Comparison of ENCODE assay signal across 8 mouse cellular contexts in the genomic region with DNA sequence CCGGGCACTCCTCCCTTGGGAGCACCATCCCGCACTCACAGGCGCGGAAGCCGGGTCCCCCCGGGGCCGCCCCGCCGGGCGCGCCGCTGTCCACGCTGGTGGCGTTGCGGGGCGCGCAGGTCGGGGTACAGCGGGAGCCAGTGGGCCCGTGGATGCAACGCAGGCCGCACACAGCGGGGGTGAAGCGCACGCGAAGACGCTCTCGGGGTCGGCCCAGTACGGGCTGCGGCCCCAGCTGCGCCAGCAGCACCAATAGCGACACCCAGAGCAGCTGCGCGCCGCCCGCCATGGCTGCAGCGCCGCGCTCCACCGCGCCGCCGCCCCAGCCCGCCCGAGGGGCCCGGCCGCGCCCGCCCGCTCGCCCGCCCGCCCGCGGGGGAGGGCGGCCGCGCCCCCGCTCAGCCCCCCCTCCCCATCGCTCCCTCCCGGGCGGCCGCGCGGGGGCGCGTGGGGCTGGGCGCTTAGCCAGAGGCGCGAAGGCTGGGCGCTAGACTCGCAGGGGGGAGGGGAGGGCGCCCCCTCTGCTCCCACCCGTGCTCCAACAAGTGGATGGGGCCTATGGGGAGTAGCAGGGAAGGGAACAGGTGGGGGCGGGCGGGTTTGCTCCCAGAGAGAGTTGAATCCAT. TPM values are rescaled to one million over a fixed set of nuclear protein-coding genes. Genes with fewer than 3 reads are reported as not detected.
A peak's percentile ranks its signal among the peaks of the same experiment; 100 is the strongest.
DNase-seq lines count a peak whose midpoint lies in the region; ATAC-seq and TF ChIP-seq lines count a peak whose summit lies in the region.

No protein-coding gene starts in this region.

- intact Hi-C loops in heart, postnatal 10 days (cut with DNase I): loop anchor here (5.0 kb wide), 2 partner anchors 159 to 171 kb away; no protein-coding TSS in a partner anchor

- TF ChIP-seq POLR2A in cortical plate, adult 2 months (IDR thresholded peaks at IDR 0.05; ENCODE audit: extremely low read depth, insufficient read depth, low read length): no peak

- H3K4me1 ChIP-seq in megakaryocyte, embryonic 14.5 days: peaks cover 92% of the 10 kb centered on the region
- peaks cover 4% of the 10 kb centered on the region for H3K4me1 ChIP-seq in cortical plate, adult 2 months (ENCODE audit: control insufficient read depth, insufficient read depth, low read length)
- peaks cover 31% of the 10 kb centered on the region for H3K4me1 ChIP-seq in liver, embryonic 11.5 days (replicated peaks; ENCODE audit: control insufficient read depth, insufficient read depth, low read length)

- TF ChIP-seq CTCF in cortical plate, adult 2 months (IDR thresholded peaks at IDR 0.05; ENCODE audit: extremely low read depth, insufficient read depth, low read length): no peak

- peak; percentile 60 to 67 for DNase-seq in heart, postnatal 10 days
- no peak for DNase-seq in liver, embryonic 11.5 days (ENCODE audit: low spot score)
- DNase-seq in splenic B cell, adult 2 months (ENCODE audit: low read depth, low spot score): peak; percentile 35
- DNase-seq in left cerebral cortex, adult 18-20 months (ENCODE audit: low spot score in 2 of 2): no peak
- no peak for DNase-seq in layer of hippocampus, adult 18-20 months (ENCODE audit: low spot score in 2 of 2)

- H3K4me2 ChIP-seq in liver, embryonic 11.5 days: peak overlapping the region; percentile 71

- peaks cover 93% of the 10 kb centered on the region for H3K27me3 ChIP-seq in megakaryocyte, embryonic 14.5 days (replicated peaks)
- H3K27me3 ChIP-seq in liver, embryonic 11.5 days (replicated peaks; ENCODE audit: control insufficient read depth, insufficient read depth, low read length): peaks cover 100% of the 10 kb centered on the region
- H3K27me3 ChIP-seq in splenic B cell, adult 2 months (ENCODE audit: control insufficient read depth, insufficient read depth, low read length, poor library complexity, severe bottlenecking): no peaks in the 10 kb centered on the region

- H3K4me3 ChIP-seq in megakaryocyte, embryonic 14.5 days (replicated peaks): peak overlapping the region; percentile 91
- peak overlapping the region; percentile 34 for H3K4me3 ChIP-seq in cortical plate, adult 2 months (ENCODE audit: insufficient read depth, low read length)
- peak overlapping the region; percentile 50 for H3K4me3 ChIP-seq in liver, embryonic 11.5 days (ENCODE audit: low read depth, low read length)

- no peaks in the 10 kb centered on the region for H3K36me3 ChIP-seq in megakaryocyte, embryonic 14.5 days (replicated peaks; ENCODE audit: low read length)
- no peaks in the 10 kb centered on the region for H3K36me3 ChIP-seq in liver, embryonic 11.5 days (ENCODE audit: control insufficient read depth, insufficient read depth, low read length)
- H3K36me3 ChIP-seq in splenic B cell, adult 2 months (ENCODE audit: control insufficient read depth, insufficient read depth, low read length, poor library complexity, severe bottlenecking): no peaks in the 10 kb centered on the region

- H3K27ac ChIP-seq in cortical plate, adult 2 months (ENCODE audit: insufficient read depth, low read length): peak overlapping the region; percentile 47
- H3K27ac ChIP-seq in liver, embryonic 11.5 days (ENCODE audit: low read depth, low read length): no peak overlapping the region

- 2% methylated on average over 45 of the region's 77 CpGs for WGBS in liver, embryonic 11.5 days

- H3K9me3 ChIP-seq in megakaryocyte, embryonic 14.5 days: no peaks in the 10 kb centered on the region
- no peaks in the 10 kb centered on the region for H3K9me3 ChIP-seq in liver, embryonic 11.5 days (ENCODE audit: control insufficient read depth, low read length)

- ATAC-seq in megakaryocyte, adult 5-6 weeks (ENCODE audit: poor library complexity, severe bottlenecking): no peak
- ATAC-seq in liver, embryonic 11.5 days (replicated peaks; ENCODE audit: low FRiP score): no peak

- H3K9ac ChIP-seq in liver, embryonic 11.5 days (ENCODE audit: low read depth, low read length): peak overlapping the region; percentile 49; the same call in 1 of the 2 replicates

RNA-seq across cellular contexts. Expression of a gene that starts 4.1 kb away (rescaled TPM):
- polyA plus RNA-seq in megakaryocyte, embryonic 14.5 days (2012; ENCODE audit: insufficient read depth, low replicate concordance): 0.28 TPM in 1 of 2 replicates, not detected in the other
- total RNA-seq in megakaryocyte, adult 5-6 weeks (2015): not detected in 2 replicates
- not detected in 2 replicates for total RNA-seq in megakaryocyte, adult 5-6 weeks (2017)
- 54.5 and 62.3 TPM in 2 replicates for polyA plus RNA-seq in cortical plate, adult 2 months (2012; rRNA removed)
- 100 to 1,000 TPM; 387 to 393 TPM for total RNA-seq in heart, postnatal 10 days (2021)
- 7.1 and 10.2 TPM in 2 replicates for polyA plus RNA-seq in liver, embryonic 11.5 days (2014; fragmentation: Nextera tagmentation; extraction: Ambion mirVana)
- total RNA-seq in left cerebral cortex, adult 18-20 months (2021): 10 to 100 TPM; 42.2 to 46.6 TPM
- 10 to 100 TPM; 43.9 to 47.5 TPM for total RNA-seq in layer of hippocampus, adult 18-20 months (2021)

RNA-seq across cellular contexts. Expression of a gene that starts 22.4 kb away (rescaled TPM):
- 214 and 344 TPM in 2 replicates for polyA plus RNA-seq in megakaryocyte, embryonic 14.5 days (2012; ENCODE audit: insufficient read depth, low replicate concordance)
- total RNA-seq in megakaryocyte, adult 5-6 weeks (2015): 42.6 and 43.6 TPM in 2 replicates
- total RNA-seq in megakaryocyte, adult 5-6 weeks (2017): 30.9 and 34.0 TPM in 2 replicates
- 64.2 and 73.8 TPM in 2 replicates for polyA plus RNA-seq in cortical plate, adult 2 months (2012; rRNA removed)
- total RNA-seq in heart, postnatal 10 days (2021): 10 to 100 TPM; 13.8 to 17.5 TPM
- polyA plus RNA-seq in liver, embryonic 11.5 days (2014; fragmentation: Nextera tagmentation; extraction: Ambion mirVana): 46.8 and 49.6 TPM in 2 replicates
- 10 to 100 TPM; 27.9 to 33.2 TPM for total RNA-seq in left cerebral cortex, adult 18-20 months (2021)
- 10 to 100 TPM; 25.8 to 28.2 TPM for total RNA-seq in layer of hippocampus, adult 18-20 months (2021)

RNA-seq across cellular contexts. Expression of a gene that starts 23.8 kb away (rescaled TPM):
- polyA plus RNA-seq in megakaryocyte, embryonic 14.5 days (2012; ENCODE audit: insufficient read depth, low replicate concordance): 1.4 and 7.6 TPM in 2 replicates
- not detected in 2 replicates for total RNA-seq in megakaryocyte, adult 5-6 weeks (2015)
- not detected in 2 replicates for total RNA-seq in megakaryocyte, adult 5-6 weeks (2017)
- 0.75 TPM in 1 of 2 replicates, not detected in the other for polyA plus RNA-seq in cortical plate, adult 2 months (2012; rRNA removed)
- under 1 TPM in 1 of 2 experiments, not detected in 1; 0.99 TPM for total RNA-seq in heart, postnatal 10 days (2021)
- 0.43 and 1.2 TPM in 2 replicates for polyA plus RNA-seq in liver, embryonic 11.5 days (2014; fragmentation: Nextera tagmentation; extraction: Ambion mirVana)
- total RNA-seq in left cerebral cortex, adult 18-20 months (2021): not detected
- total RNA-seq in layer of hippocampus, adult 18-20 months (2021): not detected

Comparison
In these comparisons a context has a peak if more than half of its experiments do, and no peak if none do; other contexts are left out.
1. H3K4me3 ChIP-seq: peak in every context shown above with its lines; median percentile 91 in megakaryocyte, embryonic 14.5 days; 50 in liver, embryonic 11.5 days; 34 in cortical plate, adult 2 months.
2. DNase-seq: peak in heart, postnatal 10 days (2 of 2) and splenic B cell, adult 2 months (single experiment); none in liver, embryonic 11.5 days (single experiment), left cerebral cortex, adult 18-20 months (0 of 2) and layer of hippocampus, adult 18-20 months (0 of 2).
3. RNA of a gene that starts 4.1 kb away (total RNA-seq): 387 to 393 TPM in heart, postnatal 10 days, 43.9 to 47.5 TPM in layer of hippocampus, adult 18-20 months and 42.2 to 46.6 TPM in left cerebral cortex, adult 18-20 months; not detected in megakaryocyte, adult 5-6 weeks; every median in the first group is over 10 times any median in the second.